Mouse (Mus musculus) forebrain, embryonic 10.5 days (tissue): ENCODE data around the gene Pak4. TPM values are rescaled to one million over a fixed set of nuclear protein-coding genes. Genes with fewer than 3 reads are reported as not detected.

Experiments used
- DNase-seq: peaks from one replicate; pipeline ENCODE4 v3.0.0-alpha.2; 2017; ENCODE audit warnings: low spot score; ENCODE audit errors: extremely low spot score
- H3K27ac ChIP-seq: fragments of 300-500 bp; sonication (generic); 2 replicates; pipeline ENCODE4 v1.5.1; 2016; ENCODE audit warnings: mild to moderate bottlenecking
- H3K27me3 ChIP-seq: fragments of 300-500 bp; sonication (generic); 2 replicates; pipeline ENCODE4 v1.6.1; 2016; ENCODE audit warnings: mild to moderate bottlenecking; ENCODE audit not compliant: poor library complexity, severe bottlenecking
- H3K36me3 ChIP-seq: fragments of 300-500 bp; sonication (generic); replicated peaks from 2 replicates; pipeline ENCODE4 v1.6.1; 2016; ENCODE audit warnings: mild to moderate bottlenecking, moderate library complexity
- H3K4me1 ChIP-seq: fragments of 300-500 bp; sonication (generic); 2 replicates; pipeline ENCODE4 v1.6.1; 2016
- H3K4me3 ChIP-seq: fragments of 300-500 bp; sonication (generic); 2 replicates; pipeline ENCODE4 v1.5.1; 2016; ENCODE audit warnings: mild to moderate bottlenecking, moderate library complexity
- H3K9me3 ChIP-seq: fragments of 300-500 bp; sonication (generic); 2 replicates; pipeline ENCODE4 v1.6.1; 2016; ENCODE audit warnings: mild to moderate bottlenecking, moderate library complexity
- WGBS: fragments of 180-500 bp; shearing (Covaris S2); methylation state at CpG from one replicate; pipeline ENCODE4 v1.1.7; 2016; 5-methylcytosine and 5-hydroxymethylcytosine counted together
- polyA plus RNA-seq: library from polyadenylated mRNA; unstranded; fragments of >200 nt; fragmentation: Nextera tagmentation; extraction: Ambion mirVana; gene quantifications from 2 replicates; pipeline ENCODE4 v1.2.1, GENCODE M21; 2016

Pak4 gene
- polyA plus RNA-seq, 1 experiment from 2014 or later: 66.0 TPM

DNA sequence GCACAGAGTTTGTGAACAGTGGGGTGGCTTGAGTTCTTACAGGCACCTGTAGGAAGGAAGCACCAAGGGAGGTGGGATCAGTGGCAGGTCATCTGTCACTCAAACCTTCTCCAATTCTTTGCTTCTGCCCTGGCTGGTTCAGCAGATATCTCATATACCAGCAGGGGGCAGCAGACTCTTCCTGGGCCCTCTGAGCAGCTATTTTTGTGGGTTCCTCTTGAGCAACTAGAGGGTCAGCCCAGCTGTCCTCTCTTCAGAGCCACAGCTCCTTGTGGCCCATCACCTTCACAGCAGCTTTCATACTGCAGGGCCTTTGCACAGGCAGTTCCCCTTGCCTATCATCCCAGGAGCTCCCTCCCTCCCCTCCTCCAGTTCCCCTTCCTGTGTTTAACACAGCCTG is 29.7 kb downstream of the Pak4 start:
- Histone ChIP-seq H3K36me3 (peaks cover 72% of the 10 kb centered on the region), H3K27ac (no peak overlapping the region), H3K4me3 (no peak overlapping the region), H3K9me3 (no peaks in the 10 kb centered on the region), H3K4me1 (peaks cover 14% of the 10 kb centered on the region; the same call in 1 of the 2 replicates), H3K27me3 (no peaks in the 10 kb centered on the region)
- peak; percentile 61 for DNase-seq

DNA sequence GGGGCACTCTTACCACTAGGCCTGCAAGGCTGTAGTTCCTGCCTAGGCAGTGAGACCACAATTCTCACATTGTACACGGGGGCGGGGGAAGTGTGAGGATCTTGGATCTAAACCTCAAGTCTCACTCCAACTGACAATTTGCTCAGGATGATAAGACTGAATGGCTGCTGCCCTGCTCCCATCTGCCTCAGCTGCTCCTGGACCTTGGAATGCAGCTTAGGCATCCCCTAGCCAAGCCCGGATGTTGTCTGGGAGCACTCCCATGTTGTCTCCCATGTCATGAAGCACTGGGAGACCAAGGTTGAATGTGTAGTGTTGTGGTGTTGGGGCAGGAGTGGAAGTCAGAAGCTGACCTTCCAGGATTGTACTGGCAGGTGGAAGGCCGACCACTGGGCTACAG is 30.4 kb downstream of the Pak4 start:
- Histone ChIP-seq H3K27ac (no peak overlapping the region), H3K4me3 (no peak overlapping the region), H3K4me1 (peaks cover 14% of the 10 kb centered on the region; the same call in 1 of the 2 replicates), H3K9me3 (no peaks in the 10 kb centered on the region), H3K36me3 (peaks cover 79% of the 10 kb centered on the region), H3K27me3 (no peaks in the 10 kb centered on the region)
- no peak for DNase-seq
- whole genome bisulfite sequencing: 87% methylated on average over 4 of the region's 4 CpGs

DNA sequence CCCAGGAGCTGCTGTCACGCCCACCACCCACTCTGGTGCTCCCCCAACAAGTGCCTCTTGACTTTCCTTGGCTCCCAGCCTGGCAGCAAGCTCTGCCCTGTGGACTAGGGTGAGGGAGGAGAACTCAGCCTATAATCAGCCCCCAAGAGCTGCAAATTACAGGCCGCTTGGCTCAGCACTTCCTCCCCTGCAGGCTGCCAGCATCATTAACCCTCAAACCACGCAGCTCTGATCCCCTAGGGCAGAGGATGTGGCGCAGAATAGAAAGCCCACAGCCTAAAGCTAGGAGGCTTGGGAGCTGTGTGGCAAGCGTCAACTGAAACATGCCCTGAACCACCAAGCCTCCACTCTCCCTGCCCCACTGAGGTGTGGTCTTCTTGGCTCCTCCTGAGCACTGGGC is 32.6 kb downstream of the Pak4 start:
- 81% methylated on average over 5 of the region's 5 CpGs for WGBS
- no peaks in the 10 kb centered on the region for H3K27me3 ChIP-seq
- H3K4me1 ChIP-seq: no peaks in the 10 kb centered on the region
- H3K9me3 ChIP-seq: no peaks in the 10 kb centered on the region
- no peak overlapping the region for H3K4me3 ChIP-seq
- DNase-seq: no peak
- H3K27ac ChIP-seq: no peak overlapping the region
- peaks cover 97% of the 10 kb centered on the region for H3K36me3 ChIP-seq

DNA sequence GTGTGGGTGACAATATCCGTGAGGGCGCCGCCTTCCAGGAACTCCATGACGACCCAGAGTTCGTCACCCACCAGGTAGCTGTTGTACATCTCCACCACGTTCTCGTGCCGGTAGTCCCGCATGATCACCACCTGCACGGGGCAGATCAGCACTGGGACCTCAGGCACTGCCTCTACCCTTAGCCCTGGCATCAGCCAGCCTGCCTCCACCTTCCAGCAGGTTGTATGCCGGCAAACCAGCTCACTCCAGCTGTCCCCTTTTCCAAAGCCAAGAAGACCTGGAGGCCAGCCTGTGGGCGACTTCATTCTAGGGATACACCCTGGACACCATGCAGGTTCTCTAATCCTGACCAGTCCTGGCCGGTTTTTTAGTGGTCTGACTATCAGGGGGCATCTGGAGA is 35.0 kb downstream of the Pak4 start:
- H3K4me1 ChIP-seq: no peaks in the 10 kb centered on the region
- no peaks in the 10 kb centered on the region for H3K27me3 ChIP-seq
- DNase-seq: no peak
- peaks cover 97% of the 10 kb centered on the region for H3K36me3 ChIP-seq
- 93% methylated on average over 13 of the region's 13 CpGs for WGBS
- H3K27ac ChIP-seq: no peak overlapping the region
- H3K9me3 ChIP-seq: no peaks in the 10 kb centered on the region
- no peak overlapping the region for H3K4me3 ChIP-seq

DNA sequence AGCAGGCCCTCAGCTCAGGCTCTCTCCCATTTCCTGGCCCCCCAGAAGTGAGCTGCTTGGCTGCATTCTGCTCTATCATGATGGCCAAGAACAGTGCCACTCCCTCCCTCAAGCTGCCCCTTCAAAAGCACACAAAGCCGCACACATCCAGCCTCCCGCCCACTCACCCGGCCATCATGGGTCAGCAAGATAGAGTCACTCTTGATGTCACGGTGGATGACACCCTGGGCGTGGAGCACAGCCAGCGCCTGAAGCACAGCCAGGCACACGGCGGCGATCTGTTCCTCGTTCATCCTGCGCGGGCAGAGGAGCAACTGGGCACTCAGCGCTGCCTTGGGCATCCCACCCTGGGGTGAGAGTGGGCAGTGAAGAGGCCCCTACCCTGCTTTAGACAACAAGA is 35.6 kb downstream of the Pak4 start:
- no peak overlapping the region for H3K4me3 ChIP-seq
- no peaks in the 10 kb centered on the region for H3K27me3 ChIP-seq
- 94% methylated on average over 13 of the region's 13 CpGs for WGBS
- no peaks in the 10 kb centered on the region for H3K9me3 ChIP-seq
- peaks cover 95% of the 10 kb centered on the region for H3K36me3 ChIP-seq
- no peak for DNase-seq
- H3K4me1 ChIP-seq: no peaks in the 10 kb centered on the region
- H3K27ac ChIP-seq: no peak overlapping the region

DNA sequence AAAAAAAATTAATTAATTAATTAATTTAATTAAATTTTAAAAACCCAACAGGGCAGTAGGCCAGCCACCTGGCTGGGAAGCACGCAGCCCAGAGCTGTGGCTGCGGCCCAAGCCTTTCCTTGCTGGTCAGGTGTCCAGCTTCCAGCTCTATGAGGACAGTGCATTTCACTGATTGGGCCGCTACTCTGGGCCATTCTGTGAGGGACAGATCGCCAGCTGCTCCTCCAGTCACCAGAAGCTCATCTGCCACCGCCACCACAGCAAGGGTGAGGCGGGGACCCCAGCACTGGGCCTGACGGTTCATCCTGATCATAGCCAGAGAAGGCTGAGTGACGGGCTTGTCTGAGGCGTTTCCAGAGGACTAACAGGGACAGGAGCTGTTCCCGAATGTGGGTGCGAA is 36.0 kb downstream of the Pak4 start:
- 95% methylated on average over 11 of the region's 11 CpGs for WGBS
- no peaks in the 10 kb centered on the region for H3K9me3 ChIP-seq
- no peak for DNase-seq
- peaks cover 91% of the 10 kb centered on the region for H3K36me3 ChIP-seq
- H3K4me1 ChIP-seq: no peaks in the 10 kb centered on the region
- no peaks in the 10 kb centered on the region for H3K27me3 ChIP-seq
- no peak overlapping the region for H3K4me3 ChIP-seq
- no peak overlapping the region for H3K27ac ChIP-seq

DNA sequence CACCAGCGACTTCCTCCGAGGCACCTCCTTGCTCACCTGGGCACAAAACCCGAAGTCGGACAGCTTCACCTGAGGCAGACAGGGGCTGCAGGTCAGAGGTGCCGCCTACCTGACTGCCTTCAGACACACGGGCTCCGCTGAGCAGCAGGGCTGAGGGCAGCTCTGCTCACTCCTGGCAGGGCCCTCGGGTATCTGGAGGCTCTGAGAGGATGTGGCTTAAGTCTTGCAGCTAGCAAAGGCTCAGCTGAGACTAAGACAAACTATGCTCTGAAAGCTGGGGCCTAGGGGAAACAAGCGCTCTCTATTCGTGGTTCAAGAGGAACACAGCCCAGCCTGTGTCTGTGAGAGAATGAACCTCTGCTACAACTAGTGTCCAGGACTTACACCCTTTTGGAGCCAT is 37.1 kb downstream of the Pak4 start:
- Histone ChIP-seq H3K36me3 (peaks cover 80% of the 10 kb centered on the region), H3K27me3 (no peaks in the 10 kb centered on the region), H3K4me3 (no peak overlapping the region), H3K4me1 (peaks cover 9% of the 10 kb centered on the region), H3K27ac (no peak overlapping the region), H3K9me3 (no peaks in the 10 kb centered on the region)
- WGBS: 94% methylated on average over 10 of the region's 10 CpGs
- no peak for DNase-seq

DNA sequence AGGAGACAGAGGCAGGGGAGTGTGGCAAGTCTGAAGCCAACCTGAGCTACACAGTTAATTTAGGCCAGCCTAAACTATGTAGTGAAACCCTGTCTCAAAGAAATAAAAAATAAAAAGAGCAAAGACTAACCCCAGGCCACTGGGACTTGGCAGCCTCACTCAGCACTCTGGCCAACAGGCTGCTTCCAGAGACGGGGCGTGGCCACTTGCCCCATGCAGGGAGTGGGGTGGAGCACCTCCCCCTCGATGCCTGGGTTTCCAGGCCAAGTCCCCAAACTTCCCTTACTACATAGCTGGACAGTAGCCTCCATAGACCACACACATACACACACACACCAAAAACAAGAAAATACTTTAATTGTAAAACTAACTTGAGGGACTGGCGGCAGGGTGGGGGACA is 39.5 kb downstream of the Pak4 start:
- H3K4me3 ChIP-seq: no peak overlapping the region
- peaks cover 14% of the 10 kb centered on the region for H3K4me1 ChIP-seq
- no peaks in the 10 kb centered on the region for H3K27me3 ChIP-seq
- DNase-seq: no peak
- no peak overlapping the region for H3K27ac ChIP-seq
- WGBS: 76% methylated on average over 4 of the region's 4 CpGs
- H3K36me3 ChIP-seq: peaks cover 56% of the 10 kb centered on the region
- H3K9me3 ChIP-seq: no peaks in the 10 kb centered on the region

DNA sequence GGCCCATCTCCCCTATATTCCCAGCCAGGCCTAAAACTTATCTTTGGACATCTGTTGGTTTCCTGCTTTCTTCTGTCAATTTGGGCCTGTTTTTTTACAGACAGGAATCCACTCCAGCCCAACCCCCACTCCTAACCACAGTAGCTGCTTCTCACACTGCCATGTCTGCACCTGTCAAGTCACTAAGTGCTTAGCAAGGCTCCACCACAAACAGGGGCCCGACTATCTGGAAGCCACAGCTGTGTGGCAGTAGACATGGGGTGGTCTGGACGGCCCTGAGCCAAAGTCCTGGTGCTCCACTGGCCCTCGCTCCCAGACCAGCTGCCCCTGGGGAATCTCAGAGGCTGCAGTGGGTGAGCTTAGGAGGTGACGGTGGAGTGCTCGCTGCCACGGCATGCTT is 40.3 kb downstream of the Pak4 start:
- Histone ChIP-seq H3K36me3 (peaks cover 48% of the 10 kb centered on the region), H3K27ac (no peak overlapping the region), H3K4me3 (no peak overlapping the region), H3K4me1 (peaks cover 14% of the 10 kb centered on the region), H3K9me3 (peaks cover 6% of the 10 kb centered on the region; the same call in 1 of the 2 replicates), H3K27me3 (no peaks in the 10 kb centered on the region)
- WGBS: 87% methylated on average over 6 of the region's 6 CpGs
- no peak for DNase-seq

DNA sequence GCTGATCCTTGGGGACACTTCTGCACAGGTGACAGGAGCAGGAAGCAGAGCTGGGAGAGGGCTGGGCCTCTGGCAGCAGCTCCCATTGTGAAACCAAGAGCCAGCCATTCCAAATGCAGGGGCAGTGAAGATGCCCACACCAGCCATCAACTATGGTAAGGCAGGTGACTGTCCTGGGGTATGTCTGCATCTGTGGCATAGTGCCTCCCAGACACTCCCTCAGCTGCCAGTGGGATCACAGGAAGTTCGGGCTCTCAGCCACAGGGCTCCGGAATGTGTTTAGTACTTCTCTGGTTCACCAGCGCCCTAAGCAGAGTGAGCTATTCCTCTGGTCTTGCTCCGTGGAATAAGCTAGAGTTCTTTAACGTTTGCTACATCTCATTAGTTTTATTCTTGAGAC is 40.9 kb downstream of the Pak4 start:
- Histone ChIP-seq H3K27me3 (no peaks in the 10 kb centered on the region), H3K36me3 (peaks cover 42% of the 10 kb centered on the region), H3K4me3 (no peak overlapping the region), H3K4me1 (peaks cover 14% of the 10 kb centered on the region), H3K9me3 (peaks cover 11% of the 10 kb centered on the region; the same call in 1 of the 2 replicates), H3K27ac (no peak overlapping the region)
- WGBS: 87% methylated on average over 5 of the region's 5 CpGs
- no peak for DNase-seq

DNA sequence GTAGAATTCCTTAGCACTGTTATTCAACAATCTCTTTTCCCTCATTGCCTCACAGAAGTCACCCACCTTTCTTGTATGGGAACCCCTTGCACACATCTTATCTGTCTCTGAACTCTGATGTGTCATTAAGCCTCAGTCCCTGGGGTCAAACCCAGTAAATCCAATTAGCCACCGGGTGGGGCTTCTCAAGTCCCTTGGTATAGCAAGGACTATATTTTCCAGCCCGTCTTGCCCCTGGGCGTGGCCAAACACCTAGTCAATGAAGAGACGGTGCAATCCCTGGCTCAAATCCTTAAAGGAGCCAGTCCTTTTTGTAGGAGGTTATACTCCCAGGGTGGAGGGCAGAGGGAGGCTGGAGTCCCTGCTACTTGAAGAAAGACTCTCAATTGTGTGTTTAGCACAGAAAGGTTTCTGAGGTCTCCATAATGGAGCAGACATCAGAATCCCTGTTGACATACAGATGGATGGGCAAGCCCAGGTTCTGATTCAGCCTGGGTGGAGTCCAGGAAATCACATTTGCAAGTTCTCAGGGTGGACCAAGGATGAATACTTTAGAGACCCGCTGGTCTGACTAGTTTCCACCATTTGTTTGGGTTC is 41.9 kb downstream of the Pak4 start:
- Histone ChIP-seq H3K27ac (no peak overlapping the region), H3K36me3 (peaks cover 33% of the 10 kb centered on the region), H3K4me3 (no peak overlapping the region), H3K4me1 (peaks cover 14% of the 10 kb centered on the region), H3K9me3 (peaks cover 11% of the 10 kb centered on the region; the same call in 1 of the 2 replicates), H3K27me3 (no peaks in the 10 kb centered on the region)
- no peak for DNase-seq
- 19% methylated on average over 5 of the region's 5 CpGs for WGBS

DNA sequence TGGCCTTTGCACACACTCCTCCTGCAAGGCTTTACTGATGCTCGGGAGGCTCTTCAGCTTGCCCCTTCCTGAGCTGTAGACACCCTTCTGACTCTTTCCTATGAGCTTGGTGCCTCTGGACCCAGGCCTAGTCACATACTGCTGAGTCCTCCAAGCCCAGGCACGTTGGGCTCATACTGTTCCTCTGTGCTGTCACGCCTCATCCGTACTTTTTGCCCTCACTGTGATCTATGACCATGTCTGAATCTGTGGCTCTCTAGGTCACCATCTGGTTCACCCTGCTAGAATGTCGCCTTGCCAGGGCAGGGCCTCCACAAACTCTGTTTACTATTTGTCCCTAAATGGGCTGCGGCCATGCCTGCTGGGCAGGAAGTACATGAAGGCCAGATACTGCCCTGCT is 44.9 kb downstream of the Pak4 start:
- Histone ChIP-seq H3K27me3 (peaks cover 3% of the 10 kb centered on the region), H3K4me1 (peaks cover 14% of the 10 kb centered on the region), H3K36me3 (peaks cover 5% of the 10 kb centered on the region), H3K9me3 (peaks cover 11% of the 10 kb centered on the region; the same call in 1 of the 2 replicates), H3K27ac (no peak overlapping the region), H3K4me3 (no peak overlapping the region)
- DNase-seq: no peak
- 89% methylated on average over 6 of the region's 6 CpGs for WGBS

DNA sequence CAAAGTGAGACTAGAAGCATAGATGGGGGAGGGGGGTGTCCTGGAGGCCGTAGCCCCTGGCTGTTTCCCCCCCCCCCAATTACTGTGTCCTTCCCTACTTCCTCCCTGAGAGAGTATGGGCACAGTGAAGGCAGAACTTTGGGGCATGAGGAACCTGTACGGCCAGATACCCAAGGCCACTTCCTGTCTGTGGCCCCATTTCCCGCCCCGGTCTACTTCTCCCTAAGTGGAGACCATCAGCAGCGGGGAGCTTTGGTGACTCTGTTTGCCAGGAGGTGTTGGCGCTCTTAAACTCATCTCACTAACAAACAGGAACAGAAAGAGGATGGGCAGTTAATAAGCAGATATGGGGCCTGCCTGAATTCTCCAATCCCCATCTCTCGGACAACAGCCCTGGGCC is 50.4 kb downstream of the Pak4 start:
- Histone ChIP-seq H3K9me3 (peaks cover 4% of the 10 kb centered on the region; the same call in 1 of the 2 replicates), H3K4me1 (peaks cover 40% of the 10 kb centered on the region), H3K36me3 (no peaks in the 10 kb centered on the region), H3K27ac (no peak overlapping the region), H3K4me3 (no peak overlapping the region), H3K27me3 (peaks cover 56% of the 10 kb centered on the region)
- DNase-seq: no peak
- 70% methylated on average over 7 of the region's 7 CpGs for WGBS

DNA sequence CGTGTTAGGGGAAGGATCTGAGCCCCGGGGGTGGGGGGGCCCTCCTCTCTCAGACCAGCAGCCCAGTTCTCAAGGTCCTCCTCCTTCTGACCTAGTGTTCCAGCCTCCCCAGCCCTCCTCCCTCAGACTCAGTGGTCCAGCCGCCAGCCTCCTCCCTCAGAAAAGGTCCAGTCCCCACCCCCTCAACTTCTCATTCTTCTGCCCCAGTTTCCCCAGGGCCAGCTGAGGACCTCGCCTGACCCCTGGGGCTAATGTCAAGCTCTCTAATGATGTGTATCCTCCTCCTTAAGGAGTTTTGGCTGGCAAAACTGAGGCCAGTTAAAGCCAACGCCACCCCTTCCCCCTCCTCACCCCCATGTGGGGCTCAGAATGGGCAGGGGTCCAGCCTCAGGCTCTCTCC is 50.8 kb downstream of the Pak4 start, which contains the start of gene Nccrp1:
TSS of gene Nccrp1 (minus strand) at position 101 of the 400 bp plus-strand sequence.
- H3K27me3 ChIP-seq: peaks cover 56% of the 10 kb centered on the region
- 5% methylated on average over 5 of the region's 5 CpGs for WGBS

More for the DNA sequence above, 50.8 kb downstream of the Pak4 start, which contains the start of gene Nccrp1:
- H3K36me3 ChIP-seq: no peaks in the 10 kb centered on the region
- peaks cover 40% of the 10 kb centered on the region for H3K4me1 ChIP-seq
- H3K27ac ChIP-seq: peak within 1 kb of the TSS; percentile 60; the same call in 1 of the 2 replicates
- H3K4me3 ChIP-seq: peak within 1 kb of the TSS; percentile 47
- no peak for DNase-seq
- no peaks in the 10 kb centered on the region for H3K9me3 ChIP-seq
